Mouse (Mus musculus): ENCODE data around the gene Arhgef1. TPM values are rescaled to one million over a fixed set of nuclear protein-coding genes. Genes with fewer than 3 reads are reported as not detected.

The Arhgef1 gene
- polyA plus RNA-seq (2012): 464 and 499 TPM in 2 replicates

GRCm38 (mm10) chr7:24902630-24903443 is at the start of gene Arhgef1:
Arhgef1 (plus strand) TSS chr7:24902912.
- no peak for TF ChIP-seq GATA1 (IDR thresholded peaks at IDR 0.05; ENCODE audit: low read length)

GRCm38 (mm10) chr7:24853233-24853563 is 49.5 kb upstream of the Arhgef1 start:
- no peak for TF ChIP-seq GATA1 (IDR thresholded peaks at IDR 0.05; ENCODE audit: low read length)

- no peak for TF ChIP-seq GATA1 (IDR thresholded peaks at IDR 0.05; ENCODE audit: low read length)
Measured at GRCm38 (mm10) chr7:24853695-24854094, 49.0 kb upstream of the Arhgef1 start.

- TF ChIP-seq GATA1 (IDR thresholded peaks at IDR 0.05; ENCODE audit: low read length): no peak
Measured at GRCm38 (mm10) chr7:24856460-24857120, 46.1 kb upstream of the Arhgef1 start.

GRCm38 (mm10) chr7:24859234-24859633 is 43.5 kb upstream of the Arhgef1 start:
- TF ChIP-seq GATA1 (IDR thresholded peaks at IDR 0.05; ENCODE audit: low read length): peak; percentile 23

- no peak for TF ChIP-seq GATA1 (IDR thresholded peaks at IDR 0.05; ENCODE audit: low read length)
Measured at GRCm38 (mm10) chr7:24861913-24862312, 40.8 kb upstream of the Arhgef1 start, which contains the start of gene Gm9844. Gm9844 (plus strand) TSS chr7:24862213.

- TF ChIP-seq GATA1 (IDR thresholded peaks at IDR 0.05; ENCODE audit: low read length): no peak
Measured at GRCm38 (mm10) chr7:24862853-24863252, 39.9 kb upstream of the Arhgef1 start.

- no peak for TF ChIP-seq GATA1 (IDR thresholded peaks at IDR 0.05; ENCODE audit: low read length)
Measured at GRCm38 (mm10) chr7:24864156-24864555, 38.6 kb upstream of the Arhgef1 start.

- TF ChIP-seq GATA1 (IDR thresholded peaks at IDR 0.05; ENCODE audit: low read length): no peak
Measured at GRCm38 (mm10) chr7:24869080-24869479, 33.6 kb upstream of the Arhgef1 start.

- no peak for TF ChIP-seq GATA1 (IDR thresholded peaks at IDR 0.05; ENCODE audit: low read length)
Measured at GRCm38 (mm10) chr7:24869532-24870165, 33.1 kb upstream of the Arhgef1 start, which contains the start of the genes Lypd4 and Dmrtc2. Lypd4 (minus strand) TSS chr7:24869941. Dmrtc2 (plus strand) TSS chr7:24870057.

- no peak for TF ChIP-seq GATA1 (IDR thresholded peaks at IDR 0.05; ENCODE audit: low read length)
Measured at GRCm38 (mm10) chr7:24877588-24877987, 25.1 kb upstream of the Arhgef1 start.

GRCm38 (mm10) chr7:24879620-24880019 is 23.1 kb upstream of the Arhgef1 start:
- TF ChIP-seq GATA1 (IDR thresholded peaks at IDR 0.05; ENCODE audit: low read length): no peak

- TF ChIP-seq GATA1 (IDR thresholded peaks at IDR 0.05; ENCODE audit: low read length): no peak
Measured at GRCm38 (mm10) chr7:24882416-24883199, 20.1 kb upstream of the Arhgef1 start.

GRCm38 (mm10) chr7:24883896-24884692 is 18.6 kb upstream of the Arhgef1 start, which contains the start of gene Rps19:
Rps19 (plus strand) TSS chr7:24884371.
- TF ChIP-seq GATA1 (IDR thresholded peaks at IDR 0.05; ENCODE audit: low read length): no peak
